Mouse (Mus musculus): Measurements from ENCODE around the gene Usp19.

DNA sequence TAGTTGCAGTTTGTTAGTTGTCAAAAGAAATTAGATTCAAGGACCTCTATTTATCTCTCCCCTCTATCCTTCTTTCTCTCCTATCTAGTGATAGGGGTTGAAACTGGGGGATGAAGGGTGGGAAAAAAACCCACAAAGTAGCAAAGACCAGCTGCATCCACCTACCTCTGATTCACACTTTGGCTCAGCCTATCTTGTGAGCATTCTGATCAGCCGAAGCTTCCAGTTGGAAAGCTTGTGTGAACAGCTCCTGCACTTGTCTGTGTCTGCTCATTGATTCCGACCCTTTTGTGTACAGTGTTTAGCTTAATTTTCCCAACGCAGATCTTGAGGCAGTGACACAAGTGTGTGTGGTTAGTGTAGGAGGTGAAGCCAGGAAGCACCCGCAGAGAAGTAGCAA lies 36.9 kb upstream of the Usp19 start:
- no peak for TF ChIP-seq POLR2A (IDR thresholded peaks at IDR 0.05; ENCODE audit: insufficient read depth, low read length)
- no peak for TF ChIP-seq CTCF (IDR thresholded peaks at IDR 0.05; ENCODE audit: low read depth, low read length)

Data from ES-Bruce4 (cell line).